Mouse (Mus musculus) small intestine, adult 2 months (tissue): ENCODE results near the gene Prr14l. TPM values are rescaled to one million over a fixed set of nuclear protein-coding genes. Genes with fewer than 3 reads are reported as not detected.

ENCODE experiments used
- H3K27ac ChIP-seq: fragments of 200-500 bp; 2 replicates; pipeline ENCODE4 v1.5.1; 2012; ENCODE audit warnings: low read depth, low read length, control low read depth, inconsistent platforms; ENCODE audit not compliant: insufficient read depth
- H3K27me3 ChIP-seq: fragments of 200-500 bp; 2 replicates; pipeline ENCODE4 v1.6.1; 2012; ENCODE audit warnings: mild to moderate bottlenecking, moderate library complexity, low read length, inconsistent platforms; ENCODE audit not compliant: control insufficient read depth, insufficient read depth
- H3K36me3 ChIP-seq: fragments of 200-500 bp; 2 replicates; pipeline ENCODE4 v1.6.1; 2012; ENCODE audit warnings: mild to moderate bottlenecking, low read length, control low read depth, inconsistent platforms; ENCODE audit not compliant: control insufficient read depth, insufficient read depth
- H3K4me1 ChIP-seq: fragments of 200-500 bp; 2 replicates; pipeline ENCODE4 v1.6.1; 2012; ENCODE audit warnings: low read length, inconsistent platforms, mixed read lengths; ENCODE audit not compliant: control insufficient read depth, insufficient read depth, insufficient read length
- H3K4me3 ChIP-seq: fragments of 200-500 bp; 2 replicates; pipeline ENCODE4 v1.5.1; 2012; ENCODE audit warnings: low read depth, mild to moderate bottlenecking, control low read depth, inconsistent platforms, low read length, moderate library complexity
- CTCF ChIP-seq: fragments of 200-500 bp; IDR thresholded peaks from 2 replicates; pipeline ENCODE4 v1.5.1; 2012; ENCODE audit warnings: low read depth, mild to moderate bottlenecking, control low read depth, inconsistent platforms, low read length, moderate library complexity, mixed read lengths; ENCODE audit not compliant: insufficient replicate concordance, insufficient read length; ENCODE audit errors: extremely low read depth
- POLR2A ChIP-seq: fragments of 200-500 bp; IDR thresholded peaks from 2 replicates; pipeline ENCODE4 v1.6.1; 2012; ENCODE audit warnings: low read depth, mild to moderate bottlenecking, control low read depth, inconsistent platforms, low read length, moderate library complexity
- WGBS: fragments of 180-500 bp; shearing (Covaris S2); methylation state at CpG from one replicate; pipeline ENCODE4 v1.1.7; 2018; 5-methylcytosine and 5-hydroxymethylcytosine counted together
- polyA plus RNA-seq: library from polyadenylated mRNA; depleted of rRNA; stranded (reverse); fragments of >200 nt; gene quantifications from 2 replicates; pipeline ENCODE4 v1.2.3, GENCODE M21; 2012; rRNA removed

Prr14l gene
- 2.8 and 5.2 TPM in 2 replicates for polyA plus RNA-seq

DNA sequence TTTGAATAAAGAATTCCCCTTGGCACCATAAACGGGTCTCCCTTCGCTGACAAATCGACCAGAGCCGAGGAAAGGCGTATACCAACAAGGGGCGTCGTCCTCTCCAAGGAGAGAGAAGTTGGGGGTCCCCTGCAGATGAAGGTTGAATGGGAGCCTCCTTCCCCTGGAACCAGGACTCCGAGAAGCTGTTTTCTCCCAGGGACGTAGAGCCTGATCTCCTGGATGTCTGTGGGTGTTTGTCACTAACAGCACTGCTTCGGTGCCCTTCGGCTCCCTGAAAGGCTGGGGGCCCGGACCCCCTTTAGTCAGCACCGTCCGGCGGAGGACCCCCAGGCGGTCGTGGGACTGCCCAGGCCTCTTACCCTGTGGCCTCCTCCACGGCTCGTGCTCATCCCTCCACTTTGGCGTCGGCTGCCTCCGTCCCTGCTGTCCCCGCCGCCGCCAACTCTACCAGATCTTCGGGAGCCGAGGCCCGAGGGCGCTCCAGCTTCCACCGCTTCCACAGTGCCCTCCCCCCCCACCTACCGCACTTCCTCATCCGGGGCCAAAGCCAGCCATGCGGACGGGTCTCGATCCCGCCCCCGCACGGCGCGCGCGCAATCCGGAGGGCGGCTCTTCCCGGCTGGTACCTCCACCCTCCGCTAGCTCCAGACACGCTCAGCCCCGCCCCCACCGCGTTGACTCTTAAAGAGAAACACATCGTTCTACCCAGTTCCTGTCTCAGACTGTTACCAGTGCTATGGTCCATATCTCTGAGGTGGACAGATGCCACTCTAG lies at the start of gene Prr14l:
Gene Prr14l, minus strand, starts transcription at position 526 of the 777 bp plus-strand sequence.
- no peaks in the 10 kb centered on the region for H3K27me3 ChIP-seq
- peaks cover 3% of the 10 kb centered on the region; the same call in 1 of the 2 replicates for H3K36me3 ChIP-seq
- peak within 1 kb of the TSS; percentile 59 for H3K27ac ChIP-seq
- peak within 1 kb of the TSS; percentile 93 for H3K4me3 ChIP-seq
- TF ChIP-seq CTCF, result no peak
- TF ChIP-seq POLR2A, result peak; percentile 93
- H3K4me1 ChIP-seq, result peaks cover 4% of the 10 kb centered on the region; the same call in 1 of the 2 replicates
- under 1% methylated on average over 51 of the region's 51 CpGs for WGBS

- no peaks in the 10 kb centered on the region for H3K4me1 ChIP-seq
- H3K36me3 ChIP-seq, result peaks cover 24% of the 10 kb centered on the region
- 70% methylated on average over 3 of the region's 3 CpGs for WGBS
- H3K27me3 ChIP-seq, result no peaks in the 10 kb centered on the region
- H3K4me3 ChIP-seq, result no peak overlapping the region
- TF ChIP-seq CTCF, result no peak
- TF ChIP-seq POLR2A, result no peak
- no peak overlapping the region for H3K27ac ChIP-seq
These were observed 32.7 kb upstream of the Prr14l start for GRCm38 (mm10) chr5:32886739-32887138.

DNA sequence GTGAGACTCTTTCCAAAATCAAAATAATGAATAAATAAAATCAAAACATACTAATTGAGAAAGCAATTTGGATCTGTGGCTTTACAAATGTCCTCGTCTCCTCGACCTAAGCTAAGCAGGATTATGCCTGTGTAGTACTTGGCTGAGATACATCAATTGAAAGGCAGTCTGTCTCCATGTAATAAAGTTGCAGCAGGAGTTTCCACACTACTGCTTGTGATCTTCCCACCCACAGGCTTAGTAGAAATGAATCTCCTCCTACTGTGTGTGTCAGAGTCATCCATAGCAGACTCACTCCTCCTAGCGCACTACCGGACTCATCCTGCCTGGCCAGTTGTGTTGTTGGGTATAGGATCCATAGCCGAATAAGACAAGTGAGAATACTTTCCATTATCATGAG lies 18.3 kb upstream of the Prr14l start:
- TF ChIP-seq CTCF (no peak), POLR2A (no peak)
- Histone ChIP-seq H3K4me3 (no peak overlapping the region), H3K36me3 (peaks cover 17% of the 10 kb centered on the region), H3K27me3 (no peaks in the 10 kb centered on the region), H3K4me1 (no peaks in the 10 kb centered on the region), H3K27ac (no peak overlapping the region)
- 94% methylated on average over 5 of the region's 5 CpGs for WGBS

GRCm38 (mm10) chr5:32869389-32870024 lies 15.5 kb upstream of the Prr14l start:
- Histone ChIP-seq H3K4me3 (no peak overlapping the region), H3K36me3 (peaks cover 11% of the 10 kb centered on the region), H3K27me3 (no peaks in the 10 kb centered on the region), H3K4me1 (no peaks in the 10 kb centered on the region), H3K27ac (no peak overlapping the region)
- 93% methylated on average over 5 of the region's 5 CpGs for WGBS
- TF ChIP-seq POLR2A (no peak), CTCF (no peak)

- H3K36me3 ChIP-seq, result peaks cover 7% of the 10 kb centered on the region
- peak within 1 kb of the TSS; percentile 75 for H3K27ac ChIP-seq
- H3K4me1 ChIP-seq, result no peaks in the 10 kb centered on the region
- under 1% methylated on average over 64 of the region's 64 CpGs for WGBS
- H3K4me3 ChIP-seq, result peak within 1 kb of the TSS; percentile 71
- no peaks in the 10 kb centered on the region for H3K27me3 ChIP-seq
- no peak for TF ChIP-seq CTCF
- peak; percentile 76 for TF ChIP-seq POLR2A
These were observed 9.5 kb upstream of the Prr14l start, which contains the start of gene Depdc5 for GRCm38 (mm10) chr5:32863253-32864228. Gene Depdc5, plus strand, starts transcription at chr5:32863701.

DNA sequence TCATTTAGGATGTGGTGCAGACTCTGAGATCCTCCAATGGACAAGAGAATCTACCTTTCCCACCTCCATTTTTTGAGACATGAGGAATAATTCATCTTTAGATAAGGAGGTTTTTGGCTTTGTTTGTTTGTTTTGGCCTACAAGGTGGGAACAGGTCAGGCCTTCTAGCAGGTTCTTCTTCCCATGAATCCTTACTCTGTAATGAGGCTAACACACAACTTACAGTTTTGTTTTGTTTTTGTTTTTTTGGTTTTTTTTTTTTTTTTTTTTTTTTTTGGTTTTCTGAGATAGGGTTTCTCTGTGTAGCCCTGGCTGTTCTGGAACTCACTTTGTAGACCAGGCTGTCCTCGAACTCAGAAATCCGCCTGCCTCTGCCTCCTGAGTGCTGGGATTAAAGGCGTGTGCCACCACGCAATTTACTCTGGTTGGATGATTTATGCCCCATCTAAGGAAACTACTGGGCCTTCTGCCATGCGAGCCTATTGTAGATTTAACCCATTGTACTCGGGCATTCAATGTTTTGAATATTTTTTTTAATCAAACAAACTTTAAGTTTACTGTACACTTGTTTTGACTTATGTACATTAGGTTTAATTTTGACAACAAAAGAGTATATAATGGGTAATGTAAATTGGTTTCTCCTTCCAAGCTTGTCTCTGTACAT lies 8.5 kb upstream of the Prr14l start:
- no peaks in the 10 kb centered on the region for H3K27me3 ChIP-seq
- no peak overlapping the region for H3K27ac ChIP-seq
- no peaks in the 10 kb centered on the region for H3K4me1 ChIP-seq
- no peak overlapping the region for H3K4me3 ChIP-seq
- no peak for TF ChIP-seq CTCF
- no peak for TF ChIP-seq POLR2A
- 24% methylated on average over 6 of the region's 6 CpGs for WGBS
- H3K36me3 ChIP-seq, result peaks cover 2% of the 10 kb centered on the region; the same call in 1 of the 2 replicates
